Mouse (Mus musculus): ENCODE data around the gene 4930513O06Rik. TPM values are rescaled to one million over a fixed set of nuclear protein-coding genes. Genes with fewer than 3 reads are reported as not detected.

The 4930513O06Rik gene
- total RNA-seq, 1 experiment, result not detected

GRCm38 (mm10) chrX:139134031-139134430 is 48.0 kb downstream of the 4930513O06Rik start:
- Histone ChIP-seq H3K36me3 (ENCODE audit: control insufficient read depth, insufficient read depth, low read length, poor library complexity, severe bottlenecking) (no peaks in the 10 kb centered on the region), H3K27ac (ENCODE audit: insufficient read depth, low read depth, low read length, poor library complexity, severe bottlenecking) (no peak overlapping the region), H3K9me3 (ENCODE audit: control insufficient read depth, insufficient read depth, low read depth, low read length) (no peaks in the 10 kb centered on the region), H3K9ac (ENCODE audit: insufficient read depth, low read depth, low read length, poor library complexity, severe bottlenecking) (no peak overlapping the region), H3K4me1 (ENCODE audit: control insufficient read depth in 2 of 2, insufficient read depth in 2 of 2, low read length in 2 of 2, poor library complexity in 1 of 2) (no peaks in the 10 kb centered on the region), H3K4me3 (ENCODE audit: insufficient read depth in 1 of 2, low read depth in 1 of 2, low read length in 2 of 2, poor library complexity in 1 of 2, severe bottlenecking in 1 of 2) (no peak overlapping the region)
- no peak for DNase-seq (ENCODE audit: low read depth, low spot score)
- TF ChIP-seq CHD2 (IDR thresholded peaks at IDR 0.05; ENCODE audit: low read depth, low read length) (no peak), ZNF384 (IDR thresholded peaks at IDR 0.05; ENCODE audit: low read depth, low read length) (no peak), ZC3H11A (IDR thresholded peaks at IDR 0.05; ENCODE audit: borderline replicate concordance, low read depth, low read length) (no peak), HCFC1 (IDR thresholded peaks at IDR 0.05; ENCODE audit: borderline replicate concordance, insufficient read depth, low read length) (no peak), MAFK (IDR thresholded peaks at IDR 0.05; ENCODE audit: insufficient read depth, low read depth, low read length) (no peak)
- in situ Hi-C loops (cut with MboI; ENCODE audit: low sequenced_read_pairs in 2 of 2, unreplicated experiment in 2 of 2), result no loop called here

Other genes starting within 250 kb of the 4930513O06Rik start
- 1.6 and 6.9 TPM in 2 replicates for gene Nrk, start 171.8 kb upstream of the 4930513O06Rik start, total RNA-seq (2012; rRNA removed)
- gene Serpina7, start 1.0 kb upstream of the 4930513O06Rik start, total RNA-seq (2012; rRNA removed), result 0.09 and 0.11 TPM in 2 replicates
- gene 4933428M09Rik, start 93.0 kb downstream of the 4930513O06Rik start, total RNA-seq (2012; rRNA removed), result not detected in 2 replicates
- gene Mum1l1, start 123.8 kb downstream of the 4930513O06Rik start, total RNA-seq (2012; rRNA removed), result 4.1 and 7.7 TPM in 2 replicates
- gene Trap1a, start 247.4 kb downstream of the 4930513O06Rik start, total RNA-seq (2012; rRNA removed), result 256 and 378 TPM in 2 replicates

Measured in ES-E14 (cell line).